In the genomic region with DNA sequence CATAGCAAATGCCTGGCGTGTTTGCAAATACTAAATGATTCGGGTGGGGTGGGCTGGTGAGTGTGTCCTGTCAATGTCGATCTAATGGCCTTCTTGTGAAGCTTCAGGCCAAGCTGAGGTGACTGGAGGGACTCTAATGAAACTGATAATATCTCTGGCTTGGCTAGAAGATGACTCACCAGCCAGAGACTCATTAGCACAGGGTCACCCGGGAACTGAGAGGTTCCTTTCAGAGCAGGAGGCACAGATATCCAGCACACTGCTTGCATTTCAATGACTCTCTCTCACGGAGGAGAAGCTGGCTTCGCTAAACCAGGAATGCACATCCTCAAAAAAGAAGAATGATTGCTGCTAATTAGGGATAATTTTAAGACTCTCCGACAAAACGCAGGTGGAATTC, we compare ENCODE assay signal across 17 mouse cellular contexts.
DNase-seq lines count a peak whose midpoint lies in the region; ATAC-seq and TF ChIP-seq lines count a peak whose summit lies in the region.
"Had no signal": no experiment of that assay in that cellular context is flagged by ENCODE, and none has a peak within 500 bp of the region (broad histone marks: within the 10 kb centered on the region; RNA-seq: fewer than 3 reads in every experiment).

No protein-coding gene starts in this region.

- no peak overlapping the region for H3K9ac ChIP-seq in hindbrain, postnatal 0 days (replicated peaks; ENCODE audit: low read length)
- H3K9ac ChIP-seq in hindbrain, embryonic 14.5 days, result no peak overlapping the region
- H3K9ac ChIP-seq: embryonic facial prominence, embryonic 13.5 days; lung, embryonic 14.5 days had no signal

- TF ChIP-seq CTCF in hindbrain, postnatal 0 days (IDR thresholded peaks at IDR 0.05; ENCODE audit: low read depth), result no peak

- peak; percentile 6 to 58 for DNase-seq in adrenal gland, adult (ENCODE audit: inconsistent age in 2 of 2, low spot score in 1 of 2)
- no peak for DNase-seq in adrenal gland, adult 18-20 months (ENCODE audit: low spot score in 2 of 2)
- peak; percentile 33 for DNase-seq in hindbrain, postnatal 0 days (ENCODE audit: low spot score)
- DNase-seq in hindbrain, embryonic 14.5 days (ENCODE audit: low spot score), result no peak
- peak; percentile 66 for DNase-seq in retina, postnatal 1 day
- no peak for DNase-seq in retina, embryonic 14.5 days (ENCODE audit: low spot score)
- no peak for DNase-seq in gastrocnemius, adult 8-10 months (ENCODE audit: low spot score in 2 of 2)
- DNase-seq: cerebellum, postnatal 25 days; gastrocnemius, postnatal 14 days; heart, postnatal 14 days; kidney, adult 18-20 months; kidney, postnatal 36 days had no signal

- no peaks in the 10 kb centered on the region for H3K27me3 ChIP-seq in hindbrain, postnatal 0 days (ENCODE audit: insufficient read depth, low read length)
- no peaks in the 10 kb centered on the region for H3K27me3 ChIP-seq in hindbrain, embryonic 14.5 days (ENCODE audit: control insufficient read depth, insufficient read depth, low read length)
- no peaks in the 10 kb centered on the region for H3K27me3 ChIP-seq in myocyte (ENCODE audit: control insufficient read depth, insufficient read depth, insufficient read length)
- H3K27me3 ChIP-seq: embryonic facial prominence, embryonic 13.5 days; megakaryocyte, embryonic 14.5 days had no signal

- H3K4me1 ChIP-seq in hindbrain, postnatal 0 days (ENCODE audit: insufficient read depth, low read length), result peaks cover 11% of the 10 kb centered on the region; the same call in 1 of the 2 replicates
- H3K4me1 ChIP-seq in hindbrain, embryonic 14.5 days (replicated peaks; ENCODE audit: control insufficient read depth, insufficient read depth, low read length), result 0 out of 2 replicates have a peak, but pooled peaks cover 3% of the 10 kb centered on the region

- no peak overlapping the region for H3ac ChIP-seq in myocyte (ENCODE audit: control insufficient read depth, insufficient read length)

- H3K4me2 ChIP-seq in hindbrain, postnatal 0 days (ENCODE audit: low read depth, low read length), result no peak overlapping the region
- no peak overlapping the region for H3K4me2 ChIP-seq in hindbrain, embryonic 14.5 days (replicated peaks)
- peak overlapping the region; percentile 26 for H3K4me2 ChIP-seq in myocyte (ENCODE audit: low read depth)
- H3K4me2 ChIP-seq: embryonic facial prominence, embryonic 13.5 days; lung, embryonic 14.5 days had no signal

- no peak overlapping the region for H3K4me3 ChIP-seq in hindbrain, postnatal 0 days (ENCODE audit: low read length)
- no peak overlapping the region for H3K4me3 ChIP-seq in hindbrain, embryonic 14.5 days (replicated peaks; ENCODE audit: low read length)
- H3K4me3 ChIP-seq in myocyte, result no peak overlapping the region
- H3K4me3 ChIP-seq: embryonic facial prominence, embryonic 13.5 days; megakaryocyte, embryonic 14.5 days had no signal

- no peak for TF ChIP-seq POLR2A in myocyte (IDR thresholded peaks at IDR 0.05; ENCODE audit: insufficient read length, low read depth)

- no peaks in the 10 kb centered on the region for H3K9me3 ChIP-seq in hindbrain, postnatal 0 days (ENCODE audit: low read length)
- H3K9me3 ChIP-seq in hindbrain, embryonic 14.5 days (ENCODE audit: control insufficient read depth, low read length), result no peaks in the 10 kb centered on the region
- H3K9me3 ChIP-seq: embryonic facial prominence, embryonic 13.5 days; megakaryocyte, embryonic 14.5 days had no signal

- H3K36me3 ChIP-seq in hindbrain, postnatal 0 days (ENCODE audit: insufficient read depth, low read length), result no peaks in the 10 kb centered on the region
- H3K36me3 ChIP-seq in hindbrain, embryonic 14.5 days (replicated peaks; ENCODE audit: control insufficient read depth, insufficient read depth), result no peaks in the 10 kb centered on the region
- H3K36me3 ChIP-seq in myocyte (ENCODE audit: control insufficient read depth, insufficient read depth), result no peaks in the 10 kb centered on the region
- H3K36me3 ChIP-seq: embryonic facial prominence, embryonic 13.5 days had no signal

- no peaks in the 10 kb centered on the region for H3K79me2 ChIP-seq in myocyte (ENCODE audit: control insufficient read depth, insufficient read depth)

- ATAC-seq in hindbrain, postnatal 0 days, result peak; percentile 62
- ATAC-seq in hindbrain, embryonic 14.5 days (ENCODE audit: low FRiP score), result no peak
- ATAC-seq: activated CD4-positive, CD25-positive, alpha-beta regulatory T cell, adult 4 months had no signal

- WGBS in hindbrain, postnatal 0 days, result 41% methylated on average over 8 of the region's 8 CpGs
- WGBS in hindbrain, embryonic 14.5 days, result 58% methylated on average over 8 of the region's 8 CpGs

- 0 out of 2 replicates have a peak overlapping the region, but pooled peaks have one; percentile 22 for H3K27ac ChIP-seq in hindbrain, postnatal 0 days
- H3K27ac ChIP-seq in hindbrain, embryonic 14.5 days, result no peak overlapping the region
- H3K27ac ChIP-seq: embryonic facial prominence, embryonic 13.5 days had no signal

TF ChIP-seq in myocyte, 11 proteins besides CTCF, POLR2A, EP300 and RAD21:
- TF ChIP-seq E2F4 (IDR thresholded peaks at IDR 0.05; ENCODE audit: insufficient read depth), result no peak
- no peak for TF ChIP-seq TCF3 (IDR thresholded peaks at IDR 0.05; ENCODE audit: insufficient read length, low read depth)
- TF ChIP-seq MYOD1 (IDR thresholded peaks at IDR 0.05; ENCODE audit: control insufficient read depth in 1 of 3, insufficient read length in 2 of 3, low read depth in 2 of 3), result no peak
- TF ChIP-seq TCF12 (IDR thresholded peaks at IDR 0.05; ENCODE audit: insufficient read depth, poor library complexity, severe bottlenecking), result no peak
- TF ChIP-seq CEBPB (IDR thresholded peaks at IDR 0.05; ENCODE audit: insufficient read depth, poor library complexity, severe bottlenecking), result no peak
- no peak for TF ChIP-seq SRF (IDR thresholded peaks at IDR 0.05; ENCODE audit: control insufficient read depth, insufficient read length, low read depth)
- no peak for TF ChIP-seq MYOG (IDR thresholded peaks at IDR 0.05; ENCODE audit: control insufficient read depth in 1 of 3, insufficient read depth in 1 of 3, insufficient read length in 2 of 3, low read depth in 2 of 3)
- no peak for TF ChIP-seq POLR2AphosphoS2 (IDR thresholded peaks at IDR 0.05; ENCODE audit: insufficient read length, low read depth)
- no peak for TF ChIP-seq USF1 (IDR thresholded peaks at IDR 0.05; ENCODE audit: low read depth)
- no peak for TF ChIP-seq MAX (IDR thresholded peaks at IDR 0.05; ENCODE audit: low read depth)
- TF ChIP-seq REST (IDR thresholded peaks at IDR 0.05; ENCODE audit: insufficient read depth, insufficient read length), result no peak

Comparison
In these comparisons a context has a peak if more than half of its experiments do, and no peak if none do; other contexts are left out.
1. DNase-seq: peak in adrenal gland, adult (2 of 2), hindbrain, postnatal 0 days (single experiment) and retina, postnatal 1 day (single experiment); none in adrenal gland, adult 18-20 months (0 of 2), hindbrain, embryonic 14.5 days (single experiment), retina, embryonic 14.5 days (single experiment) and gastrocnemius, adult 8-10 months (0 of 2).